Comparison of ENCODE assay signal across 8 mouse cellular contexts in the genomic region with DNA sequence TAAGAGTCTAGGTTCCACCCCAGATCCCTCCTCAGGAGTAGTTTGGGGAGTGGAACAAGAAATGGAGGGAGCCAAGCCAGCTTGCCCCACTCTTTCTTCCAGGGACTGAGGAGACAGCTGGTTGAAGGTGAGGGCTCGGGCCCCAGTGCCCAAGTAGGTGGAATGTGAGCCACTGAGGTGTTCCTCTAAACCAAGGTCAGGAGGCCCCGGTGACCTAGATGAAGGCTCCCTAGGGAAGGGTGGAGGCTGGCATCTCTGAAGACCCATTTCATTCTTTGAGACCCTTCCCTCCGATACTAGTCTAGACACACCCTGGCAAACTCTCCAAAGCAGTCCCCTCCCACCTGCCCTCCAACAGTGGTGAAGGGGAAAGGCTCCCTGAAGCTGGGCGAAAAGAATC. TPM values are rescaled to one million over a fixed set of nuclear protein-coding genes. Genes with fewer than 3 reads are reported as not detected.
DNase-seq lines count a peak whose midpoint lies in the region; ATAC-seq and TF ChIP-seq lines count a peak whose summit lies in the region.

No protein-coding gene starts in this region.

- no peak for TF ChIP-seq CTCF in E14TG2a.4 (conservative IDR thresholded peaks at IDR 0.05; ENCODE audit: low read length)

- peaks cover 10% of the 10 kb centered on the region for H3K27me3 ChIP-seq in E14TG2a.4 (ENCODE audit: insufficient read depth, low read length)
- no peaks in the 10 kb centered on the region for H3K27me3 ChIP-seq in heart, embryonic 16.5 days (ENCODE audit: control insufficient read depth, insufficient read depth, low read length)
- peaks cover 12% of the 10 kb centered on the region; the same call in 1 of the 2 replicates for H3K27me3 ChIP-seq in liver, embryonic 15.5 days

- H3K9ac ChIP-seq in heart, embryonic 16.5 days (ENCODE audit: low read length) = peak overlapping the region; percentile 85
- no peak overlapping the region for H3K9ac ChIP-seq in liver, embryonic 15.5 days

- no peak for ATAC-seq in heart, embryonic 16.5 days (replicated peaks; ENCODE audit: extremely low read depth, insufficient read depth, low FRiP score)
- ATAC-seq in liver, embryonic 15.5 days (ENCODE audit: insufficient read depth) = no peak

- peak overlapping the region; percentile 78 for H3K4me3 ChIP-seq in E14TG2a.4 (replicated peaks; ENCODE audit: low read length)
- peak overlapping the region; percentile 74 for H3K4me3 ChIP-seq in heart, embryonic 16.5 days (ENCODE audit: low read length)
- peak overlapping the region; percentile 65; the same call in 1 of the 2 replicates for H3K4me3 ChIP-seq in liver, embryonic 15.5 days (replicated peaks)

- peak overlapping the region; percentile 95 for H3K4me2 ChIP-seq in heart, embryonic 16.5 days (ENCODE audit: low read depth, low read length)
- peak overlapping the region; percentile 96 for H3K4me2 ChIP-seq in liver, embryonic 15.5 days

- H3K27ac ChIP-seq in heart, embryonic 16.5 days (ENCODE audit: low read length) = no peak overlapping the region
- no peak overlapping the region for H3K27ac ChIP-seq in liver, embryonic 15.5 days (replicated peaks)

- H3K9me3 ChIP-seq in E14TG2a.4 (ENCODE audit: low read length) = no peaks in the 10 kb centered on the region
- no peaks in the 10 kb centered on the region for H3K9me3 ChIP-seq in heart, embryonic 16.5 days (replicated peaks; ENCODE audit: control insufficient read depth, low read length)
- H3K9me3 ChIP-seq in liver, embryonic 15.5 days (replicated peaks) = no peaks in the 10 kb centered on the region

- DNase-seq in heart, adult 11 months = peak; percentile 95
- no peak for DNase-seq in heart, adult 8-10 months (ENCODE audit: low spot score)
- DNase-seq in thymus, postnatal 10 days (ENCODE audit: low spot score in 2 of 2) = no peak
- DNase-seq in adrenal gland, postnatal 4 days (ENCODE audit: low spot score in 2 of 2) = no peak
- no peak for DNase-seq in thymus, postnatal 36 days

- WGBS in heart, embryonic 16.5 days = 59% methylated on average over 4 of the region's 4 CpGs
- 53% methylated on average over 4 of the region's 4 CpGs for WGBS in liver, embryonic 15.5 days (ENCODE audit: insufficient replicate concordance)

- peaks cover 29% of the 10 kb centered on the region for H3K36me3 ChIP-seq in E14TG2a.4 (ENCODE audit: insufficient read depth, low read length)
- H3K36me3 ChIP-seq in heart, embryonic 16.5 days (ENCODE audit: control insufficient read depth, insufficient read depth) = no peaks in the 10 kb centered on the region
- peaks cover 6% of the 10 kb centered on the region; the same call in 1 of the 2 replicates for H3K36me3 ChIP-seq in liver, embryonic 15.5 days (replicated peaks)

- H3K4me1 ChIP-seq in E14TG2a.4 (replicated peaks; ENCODE audit: low read depth, low read length) = peaks cover 63% of the 10 kb centered on the region
- peaks cover 27% of the 10 kb centered on the region for H3K4me1 ChIP-seq in heart, embryonic 16.5 days (ENCODE audit: control insufficient read depth, insufficient read depth, low read length)
- peaks cover 45% of the 10 kb centered on the region for H3K4me1 ChIP-seq in liver, embryonic 15.5 days (replicated peaks)

RNA-seq across cellular contexts. Expression of a gene that starts 12.0 kb away (rescaled TPM):
- total RNA-seq in heart, adult 8-10 months (2022) = not detected
- 0.19 TPM in 1 of 2 replicates, not detected in the other for polyA plus RNA-seq in heart, embryonic 16.5 days (2015; fragmentation: Nextera tagmentation; extraction: Ambion mirVana)
- polyA plus RNA-seq in liver, embryonic 15.5 days (2015; fragmentation: Nextera tagmentation; extraction: Ambion mirVana) = 0.86 and 1.0 TPM in 2 replicates
- not detected for total RNA-seq in adrenal gland, postnatal 4 days (2021)

RNA-seq across cellular contexts. Expression of a gene that starts 17.5 kb away (rescaled TPM):
- total RNA-seq in heart, adult 8-10 months (2022) = 1 to 10 TPM; 6.7 to 9.5 (median 8.8) TPM
- 6.5 and 7.5 TPM in 2 replicates for polyA plus RNA-seq in heart, embryonic 16.5 days (2015; fragmentation: Nextera tagmentation; extraction: Ambion mirVana)
- 6.0 and 6.6 TPM in 2 replicates for polyA plus RNA-seq in liver, embryonic 15.5 days (2015; fragmentation: Nextera tagmentation; extraction: Ambion mirVana)
- total RNA-seq in adrenal gland, postnatal 4 days (2021) = 10 to 100 TPM; 22.5 to 29.7 TPM

RNA-seq across cellular contexts. Expression of a gene that starts 44.2 kb away (rescaled TPM):
- 10 to 100 TPM; 27.8 to 40.2 (median 33.7) TPM for total RNA-seq in heart, adult 8-10 months (2022)
- polyA plus RNA-seq in heart, embryonic 16.5 days (2015; fragmentation: Nextera tagmentation; extraction: Ambion mirVana) = 64.0 and 72.7 TPM in 2 replicates
- 15.9 and 19.1 TPM in 2 replicates for polyA plus RNA-seq in liver, embryonic 15.5 days (2015; fragmentation: Nextera tagmentation; extraction: Ambion mirVana)
- 10 to 100 TPM; 47.2 to 52.5 TPM for total RNA-seq in adrenal gland, postnatal 4 days (2021)

RNA-seq across cellular contexts. Expression of a gene that starts 49.9 kb away (rescaled TPM):
- total RNA-seq in heart, adult 8-10 months (2022) = 10 to 100 TPM; 48.9 to 55.0 (median 49.4) TPM
- 155 and 161 TPM in 2 replicates for polyA plus RNA-seq in heart, embryonic 16.5 days (2015; fragmentation: Nextera tagmentation; extraction: Ambion mirVana)
- polyA plus RNA-seq in liver, embryonic 15.5 days (2015; fragmentation: Nextera tagmentation; extraction: Ambion mirVana) = 196 and 203 TPM in 2 replicates
- total RNA-seq in adrenal gland, postnatal 4 days (2021) = 100 to 1,000 TPM; 132 to 140 TPM
